Mouse (Mus musculus): ENCODE results near the gene Gucy1a1. TPM values are rescaled to one million over a fixed set of nuclear protein-coding genes. Genes with fewer than 3 reads are reported as not detected.

The Gucy1a1 gene
- polyA plus RNA-seq (2014; fragmentation: Nextera tagmentation; extraction: Ambion mirVana) = 2.4 and 2.6 TPM in 2 replicates

GRCm38 (mm10) chr3:82145126-82145901, at the start of gene Gucy1a1:
Gene Gucy1a1 (minus strand): TSS chr3:82145789.
- no peak within 1 kb of the TSS for H3K27ac ChIP-seq (ENCODE audit: low read depth, low read length)
- no peaks in the 10 kb centered on the region for H3K9me3 ChIP-seq (ENCODE audit: control insufficient read depth, low read length)
- H3K27me3 ChIP-seq (ENCODE audit: control insufficient read depth, insufficient read depth, low read length) = no peaks in the 10 kb centered on the region
- H3K4me3 ChIP-seq (ENCODE audit: low read depth, low read length) = peak within 1 kb of the TSS; percentile 39
- DNase-seq (ENCODE audit: low spot score) (peak; percentile 62), ATAC-seq (replicated peaks; ENCODE audit: low FRiP score) (peak; percentile 88)
- H3K9ac ChIP-seq (ENCODE audit: low read length) = peak within 1 kb of the TSS; percentile 54
- WGBS = 1% methylated on average over 36 of the region's 36 CpGs
- H3K36me3 ChIP-seq (ENCODE audit: control insufficient read depth, insufficient read depth, low read length) = no peaks in the 10 kb centered on the region
- peak within 1 kb of the TSS; percentile 91 for H3K4me2 ChIP-seq (ENCODE audit: low read depth, low read length, severe bottlenecking)
- H3K4me1 ChIP-seq (replicated peaks; ENCODE audit: control insufficient read depth, insufficient read depth, low read length) = no peaks in the 10 kb centered on the region

DNA sequence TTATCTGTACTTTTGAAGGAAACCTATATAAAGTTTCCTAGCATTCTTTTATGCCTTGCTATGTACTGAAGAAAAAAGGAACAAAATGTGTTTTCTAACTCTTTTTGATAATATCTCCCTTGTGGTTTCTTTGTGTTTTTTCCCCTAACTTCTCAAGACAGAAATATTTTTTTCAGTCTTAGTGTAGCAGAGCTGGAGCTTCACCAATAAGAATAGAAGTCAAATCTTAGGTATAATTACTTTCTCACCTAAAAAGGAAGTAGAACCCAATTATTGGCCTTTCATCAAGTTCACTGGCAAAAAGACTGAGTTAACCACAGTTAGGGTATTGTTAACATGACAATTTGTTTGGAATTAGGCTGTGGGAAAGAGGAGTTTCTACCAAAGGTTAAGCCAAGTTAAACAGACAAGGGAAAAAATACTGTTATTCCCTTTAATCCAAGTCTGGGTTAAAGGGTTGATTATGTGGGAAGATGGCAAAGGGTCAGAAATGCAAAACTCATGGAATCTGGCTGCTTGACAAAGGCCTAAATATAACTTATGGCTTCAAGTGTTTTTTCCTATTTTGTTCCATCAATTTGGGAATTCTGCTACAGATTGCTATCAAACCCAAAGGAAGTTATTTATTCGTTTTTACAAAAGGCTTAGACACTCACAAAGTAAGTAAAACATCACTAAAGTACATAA, 46.1 kb upstream of the Gucy1a1 start:
- ATAC-seq (replicated peaks; ENCODE audit: low FRiP score) (no peak), DNase-seq (ENCODE audit: low spot score) (no peak)
- Histone ChIP-seq H3K27me3 (ENCODE audit: control insufficient read depth, insufficient read depth, low read length) (no peaks in the 10 kb centered on the region), H3K9ac (ENCODE audit: low read length) (no peak overlapping the region), H3K36me3 (ENCODE audit: control insufficient read depth, insufficient read depth, low read length) (no peaks in the 10 kb centered on the region), H3K27ac (ENCODE audit: low read depth, low read length) (no peak overlapping the region), H3K4me2 (ENCODE audit: low read depth, low read length, severe bottlenecking) (no peak overlapping the region), H3K4me3 (ENCODE audit: low read depth, low read length) (no peak overlapping the region), H3K4me1 (replicated peaks; ENCODE audit: control insufficient read depth, insufficient read depth, low read length) (no peaks in the 10 kb centered on the region), H3K9me3 (ENCODE audit: control insufficient read depth, low read length) (no peaks in the 10 kb centered on the region)
- 88% methylated on average over 1 of the region's 1 CpGs for WGBS

GRCm38 (mm10) chr3:82185626-82186025, 40.0 kb upstream of the Gucy1a1 start:
- ATAC-seq (replicated peaks; ENCODE audit: low FRiP score) (no peak), DNase-seq (ENCODE audit: low spot score) (no peak)
- H3K4me3 ChIP-seq (ENCODE audit: low read depth, low read length) = no peak overlapping the region
- no peaks in the 10 kb centered on the region for H3K36me3 ChIP-seq (ENCODE audit: control insufficient read depth, insufficient read depth, low read length)
- no peak overlapping the region for H3K4me2 ChIP-seq (ENCODE audit: low read depth, low read length, severe bottlenecking)
- H3K27ac ChIP-seq (ENCODE audit: low read depth, low read length) = no peak overlapping the region
- H3K27me3 ChIP-seq (ENCODE audit: control insufficient read depth, insufficient read depth, low read length) = no peaks in the 10 kb centered on the region
- H3K9ac ChIP-seq (ENCODE audit: low read length) = no peak overlapping the region
- H3K4me1 ChIP-seq (replicated peaks; ENCODE audit: control insufficient read depth, insufficient read depth, low read length) = no peaks in the 10 kb centered on the region
- H3K9me3 ChIP-seq (ENCODE audit: control insufficient read depth, low read length) = no peaks in the 10 kb centered on the region
- 92% methylated on average over 9 of the region's 9 CpGs for WGBS

DNA sequence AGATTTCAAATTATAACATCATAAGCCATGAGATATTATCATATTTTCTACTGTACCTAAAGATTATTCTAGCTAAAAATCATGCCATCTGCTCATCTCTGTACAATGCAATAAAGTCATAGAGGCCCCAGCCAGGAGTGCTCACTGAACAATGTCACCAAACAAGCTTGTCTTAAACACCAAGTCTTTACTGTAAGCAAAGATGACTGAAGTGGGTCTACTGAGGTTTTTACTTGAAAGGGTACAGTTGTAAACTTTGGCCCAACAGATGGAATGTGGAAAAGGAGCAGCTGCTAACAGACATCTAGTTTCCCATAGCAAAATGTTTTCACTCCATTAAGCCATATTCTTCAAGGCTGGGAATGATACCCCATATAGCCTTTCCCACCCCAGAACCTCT, 35.9 kb upstream of the Gucy1a1 start:
- no peaks in the 10 kb centered on the region for H3K4me1 ChIP-seq (replicated peaks; ENCODE audit: control insufficient read depth, insufficient read depth, low read length)
- DNase-seq (ENCODE audit: low spot score) = no peak
- H3K4me3 ChIP-seq (ENCODE audit: low read depth, low read length) = no peak overlapping the region
- H3K9ac ChIP-seq (ENCODE audit: low read length) = no peak overlapping the region
- no peak overlapping the region for H3K4me2 ChIP-seq (ENCODE audit: low read depth, low read length, severe bottlenecking)
- no peaks in the 10 kb centered on the region for H3K27me3 ChIP-seq (ENCODE audit: control insufficient read depth, insufficient read depth, low read length)
- no peak for ATAC-seq (replicated peaks; ENCODE audit: low FRiP score)
- H3K27ac ChIP-seq (ENCODE audit: low read depth, low read length) = no peak overlapping the region
- H3K9me3 ChIP-seq (ENCODE audit: control insufficient read depth, low read length) = no peaks in the 10 kb centered on the region
- no peaks in the 10 kb centered on the region for H3K36me3 ChIP-seq (ENCODE audit: control insufficient read depth, insufficient read depth, low read length)

DNA sequence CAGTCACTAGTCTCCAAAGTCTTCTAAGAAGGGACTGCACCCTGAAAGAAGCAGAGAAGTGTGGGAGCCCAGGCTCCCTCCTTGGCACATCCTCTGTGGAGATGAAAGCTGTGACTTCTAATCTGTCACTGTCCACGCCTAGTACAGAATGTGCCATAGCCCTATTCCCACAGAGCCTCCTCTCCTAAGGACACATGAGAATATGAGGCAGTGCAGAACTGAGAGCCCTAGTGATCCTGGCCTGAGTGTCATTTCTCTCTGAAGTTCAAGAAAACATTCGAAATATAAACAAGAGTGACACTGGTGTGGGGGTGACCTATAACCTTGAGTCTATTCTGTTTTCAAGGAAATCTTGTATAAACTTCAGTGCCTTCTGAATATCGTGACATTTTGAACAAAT, 34.7 kb upstream of the Gucy1a1 start:
- Histone ChIP-seq H3K4me2 (ENCODE audit: low read depth, low read length, severe bottlenecking) (no peak overlapping the region), H3K4me3 (ENCODE audit: low read depth, low read length) (no peak overlapping the region), H3K9ac (ENCODE audit: low read length) (no peak overlapping the region), H3K27me3 (ENCODE audit: control insufficient read depth, insufficient read depth, low read length) (no peaks in the 10 kb centered on the region), H3K27ac (ENCODE audit: low read depth, low read length) (no peak overlapping the region), H3K4me1 (replicated peaks; ENCODE audit: control insufficient read depth, insufficient read depth, low read length) (no peaks in the 10 kb centered on the region), H3K9me3 (ENCODE audit: control insufficient read depth, low read length) (no peaks in the 10 kb centered on the region), H3K36me3 (ENCODE audit: control insufficient read depth, insufficient read depth, low read length) (no peaks in the 10 kb centered on the region)
- DNase-seq (ENCODE audit: low spot score) (no peak), ATAC-seq (replicated peaks; ENCODE audit: low FRiP score) (no peak)
- 68% methylated on average over 3 of the region's 3 CpGs for WGBS

GRCm38 (mm10) chr3:82175501-82175900, 29.9 kb upstream of the Gucy1a1 start:
- no peak for ATAC-seq (replicated peaks; ENCODE audit: low FRiP score)

GRCm38 (mm10) chr3:82167064-82167463, 21.5 kb upstream of the Gucy1a1 start:
- no peak overlapping the region for H3K9ac ChIP-seq (ENCODE audit: low read length)
- H3K36me3 ChIP-seq (ENCODE audit: control insufficient read depth, insufficient read depth, low read length) = no peaks in the 10 kb centered on the region
- DNase-seq (ENCODE audit: low spot score) (no peak), ATAC-seq (replicated peaks; ENCODE audit: low FRiP score) (no peak)
- no peaks in the 10 kb centered on the region for H3K27me3 ChIP-seq (ENCODE audit: control insufficient read depth, insufficient read depth, low read length)
- no peaks in the 10 kb centered on the region for H3K4me1 ChIP-seq (replicated peaks; ENCODE audit: control insufficient read depth, insufficient read depth, low read length)
- H3K27ac ChIP-seq (ENCODE audit: low read depth, low read length) = no peak overlapping the region
- WGBS = 88% methylated on average over 2 of the region's 2 CpGs
- H3K9me3 ChIP-seq (ENCODE audit: control insufficient read depth, low read length) = no peaks in the 10 kb centered on the region
- no peak overlapping the region for H3K4me3 ChIP-seq (ENCODE audit: low read depth, low read length)
- H3K4me2 ChIP-seq (ENCODE audit: low read depth, low read length, severe bottlenecking) = no peak overlapping the region

More at GRCm38 (mm10) chr3:82175501-82175900, 29.9 kb upstream of the Gucy1a1 start:
- Histone ChIP-seq H3K27me3 (ENCODE audit: control insufficient read depth, insufficient read depth, low read length) (no peaks in the 10 kb centered on the region), H3K4me2 (ENCODE audit: low read depth, low read length, severe bottlenecking) (no peak overlapping the region), H3K4me1 (replicated peaks; ENCODE audit: control insufficient read depth, insufficient read depth, low read length) (no peaks in the 10 kb centered on the region), H3K9me3 (ENCODE audit: control insufficient read depth, low read length) (no peaks in the 10 kb centered on the region), H3K27ac (ENCODE audit: low read depth, low read length) (no peak overlapping the region), H3K36me3 (ENCODE audit: control insufficient read depth, insufficient read depth, low read length) (no peaks in the 10 kb centered on the region), H3K9ac (ENCODE audit: low read length) (no peak overlapping the region), H3K4me3 (ENCODE audit: low read depth, low read length) (no peak overlapping the region)
- no peak for DNase-seq (ENCODE audit: low spot score)
- WGBS = 95% methylated on average over 1 of the region's 1 CpGs

- Histone ChIP-seq H3K4me3 (ENCODE audit: low read depth, low read length) (no peak overlapping the region), H3K4me2 (ENCODE audit: low read depth, low read length, severe bottlenecking) (no peak overlapping the region), H3K9ac (ENCODE audit: low read length) (no peak overlapping the region), H3K36me3 (ENCODE audit: control insufficient read depth, insufficient read depth, low read length) (no peaks in the 10 kb centered on the region), H3K4me1 (replicated peaks; ENCODE audit: control insufficient read depth, insufficient read depth, low read length) (no peaks in the 10 kb centered on the region), H3K27me3 (ENCODE audit: control insufficient read depth, insufficient read depth, low read length) (no peaks in the 10 kb centered on the region), H3K9me3 (ENCODE audit: control insufficient read depth, low read length) (no peaks in the 10 kb centered on the region), H3K27ac (ENCODE audit: low read depth, low read length) (no peak overlapping the region)
- ATAC-seq (replicated peaks; ENCODE audit: low FRiP score) (no peak), DNase-seq (ENCODE audit: low spot score) (no peak)
- 81% methylated on average over 2 of the region's 2 CpGs for WGBS
Observed at GRCm38 (mm10) chr3:82165937-82166336, 20.3 kb upstream of the Gucy1a1 start.
